Mouse (Mus musculus): ENCODE data around the gene Fkbp4.

Gene Fkbp4

DNA sequence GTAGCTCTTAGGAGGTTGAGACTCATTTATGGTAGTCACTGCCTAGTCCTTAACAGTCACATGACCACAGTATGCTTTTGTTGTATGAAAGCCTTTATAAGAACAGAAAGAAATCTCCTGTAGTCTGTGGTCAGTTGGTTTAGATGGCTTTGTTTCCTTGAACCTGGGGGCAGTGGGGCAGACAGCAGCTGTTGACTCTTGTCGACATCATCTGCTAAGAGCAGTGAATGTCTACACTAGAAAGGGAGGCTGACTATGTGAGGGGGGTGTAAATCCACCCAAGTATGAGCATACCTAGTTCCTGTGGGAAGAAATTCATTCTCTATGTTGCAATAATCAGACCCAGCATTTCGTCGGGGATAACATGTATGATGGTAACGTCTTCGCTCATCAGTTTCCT, 8.6 kb upstream of the Fkbp4 start:
- ChIA-PET POLR2A (interaction anchor here (0.8 to 5.9 kb wide), 23 partner anchors 11 to 165 kb away, joined by 3 to 126 read pairs (median 15); partner anchors contain the start of genes Itfg2 (in 3 of the 4) and Tulp3 (in 1 of the 4)), CTCF (interaction anchor here in 3 of 4 experiments (1.1 to 2.8 kb wide), 5 partner anchors 15 to 22 kb away, joined by 3 to 41 read pairs (median 7); no protein-coding TSS in a partner anchor)

DNA sequence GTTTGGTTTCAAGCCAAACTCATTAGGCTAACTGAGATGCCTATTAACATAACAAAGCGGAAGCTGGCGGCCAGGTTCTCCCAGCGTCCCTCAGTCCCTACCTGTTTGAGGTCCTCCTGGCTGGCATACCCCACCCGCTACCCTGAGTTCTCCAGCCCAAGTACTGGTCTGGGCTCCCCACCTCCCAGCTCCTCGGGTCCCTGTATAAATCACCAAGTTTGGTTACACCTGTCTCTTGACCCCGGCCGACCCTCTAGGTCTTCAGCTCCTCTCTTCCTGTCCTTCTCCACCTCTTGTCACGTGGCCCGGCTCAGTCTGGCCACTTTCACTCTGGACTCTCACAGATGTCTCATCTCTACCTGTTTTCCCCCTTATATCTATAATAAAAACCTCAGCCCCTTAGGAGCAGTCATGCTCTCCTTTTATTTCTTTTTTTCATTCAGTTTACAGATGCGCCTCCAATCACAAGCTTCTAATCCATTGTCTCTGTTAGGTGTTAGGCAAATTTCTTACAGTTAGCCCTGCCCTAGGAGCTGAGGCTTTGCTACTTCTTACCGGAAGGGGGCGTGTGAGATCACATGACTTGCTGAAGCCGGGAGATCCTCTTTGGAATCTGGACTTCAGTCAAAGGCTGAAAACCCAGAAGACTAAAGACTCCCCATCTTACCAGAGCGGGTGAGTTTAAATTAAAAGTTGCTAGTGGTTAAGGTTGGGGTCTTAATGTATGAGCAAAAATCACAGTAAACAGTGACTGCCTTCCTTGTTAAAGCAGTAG, 7.5 kb upstream of the Fkbp4 start:
- POLR2A ChIA-PET, result interaction anchor here (0.5 to 5.9 kb wide), 64 partner anchors 9 to 340 kb away, joined by 3 to 126 read pairs (median 6); partner anchors contain the start of genes Itfg2 (in 3 of the 4) and Tulp3 (in 2 of the 4)

DNA sequence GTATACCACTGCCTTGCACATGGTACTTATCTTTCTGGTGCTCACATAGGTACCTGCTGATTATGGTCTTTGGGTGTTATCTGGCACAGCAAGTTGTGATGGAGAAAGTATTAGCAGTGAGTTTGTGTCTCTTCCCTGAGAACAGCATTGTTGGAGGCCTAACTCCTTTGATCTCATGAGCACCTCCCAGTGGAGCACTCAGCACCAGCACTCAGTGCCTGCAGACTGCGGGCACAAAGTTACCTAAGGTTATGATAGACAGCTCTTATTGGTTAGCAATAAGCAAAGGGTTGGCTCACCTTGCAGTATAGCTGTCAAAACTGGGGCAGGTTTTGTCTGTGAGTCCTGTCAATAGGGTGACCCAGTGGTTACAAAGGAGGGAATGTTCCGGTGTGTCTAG, 1.8 kb upstream of the Fkbp4 start:
- POLR2A ChIA-PET, result interaction anchor here in 3 of 4 experiments (0.6 to 2.0 kb wide), 13 partner anchors 11 to 1663 kb away, joined by 3 to 14 read pairs (median 3); partner anchors contain the start of gene Itfg2 (in 2 of the 3)

More for the DNA sequence above, 7.5 kb upstream of the Fkbp4 start:
- CTCF ChIA-PET, result interaction anchor here (0.6 to 2.8 kb wide), 31 partner anchors 9 to 308 kb away, joined by 3 to 41 read pairs (median 5); partner anchors contain the start of gene Itfg2 (in 1 of the 4)

DNA sequence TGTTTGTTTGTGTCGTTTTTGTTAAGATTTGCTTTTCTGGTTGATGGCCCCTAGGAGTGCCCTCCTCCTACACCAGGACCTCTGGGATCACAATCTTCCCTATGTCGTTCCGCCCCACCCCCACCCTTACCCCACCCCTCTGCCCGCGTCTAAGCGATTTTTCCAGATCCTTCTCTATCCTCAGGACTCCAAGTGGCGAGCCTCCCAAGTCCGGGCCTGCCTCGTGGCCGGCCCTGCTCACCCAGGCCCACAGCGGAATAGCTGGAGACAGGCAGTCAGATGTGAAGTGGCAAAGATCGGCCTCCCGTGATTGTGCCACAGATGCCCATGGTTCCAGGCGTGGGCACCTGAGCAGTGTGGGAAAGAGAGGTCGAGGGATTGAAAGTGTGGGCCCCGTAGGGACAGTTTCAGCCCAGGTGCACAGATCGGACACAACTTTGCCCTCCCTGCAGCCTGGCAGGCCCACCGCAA, 429 bp upstream of the Fkbp4 start:
- ChIA-PET CTCF (no interaction called here), POLR2A (interaction anchor here in 3 of 4 experiments (0.5 to 2.0 kb wide), 8 partner anchors 10 to 217 kb away, joined by 3 to 14 read pairs (median 3); partner anchors contain the start of gene Itfg2 (in 1 of the 3))

More for the DNA sequence above, 1.8 kb upstream of the Fkbp4 start:
- CTCF ChIA-PET, result interaction anchor here in 1 of 4 experiments (0.7 kb wide), 1 partner anchor 26 kb away, joined by 3 read pairs; no protein-coding TSS in a partner anchor

DNA sequence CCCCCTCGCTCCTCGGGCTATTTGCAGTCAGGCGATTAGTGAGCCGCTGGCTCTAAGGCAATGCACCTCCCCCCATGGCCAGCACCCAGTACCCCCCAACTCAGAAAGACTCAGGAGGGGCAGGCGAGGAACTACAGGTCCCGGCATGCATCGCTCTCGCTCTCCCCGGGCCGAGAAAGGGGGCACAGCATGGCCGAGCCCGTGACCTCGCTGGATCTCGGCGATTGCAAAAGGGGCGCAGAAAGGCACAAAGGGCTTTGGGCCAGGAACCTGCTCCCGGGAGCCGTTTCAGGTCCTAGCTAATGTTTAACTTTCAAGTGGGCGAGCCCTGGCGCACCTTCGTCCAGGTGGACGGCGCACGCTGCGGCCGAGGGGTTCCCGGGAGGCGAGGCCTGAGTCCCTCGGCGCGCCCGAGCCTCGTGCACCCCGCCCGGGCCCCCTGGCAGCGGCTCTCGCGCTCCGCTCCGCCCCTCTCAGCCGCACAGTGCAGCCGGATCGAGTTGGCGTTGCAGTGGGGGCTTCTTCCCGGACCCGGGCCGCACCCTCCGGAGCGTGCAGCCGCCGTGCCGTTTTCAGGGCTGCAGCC, 653 bp downstream of the Fkbp4 start:
- CTCF ChIA-PET, result no interaction called here
- POLR2A ChIA-PET, result interaction anchor here in 1 of 4 experiments (0.6 kb wide), 1 partner anchor 12 kb away, joined by 3 read pairs; no protein-coding TSS in a partner anchor

DNA sequence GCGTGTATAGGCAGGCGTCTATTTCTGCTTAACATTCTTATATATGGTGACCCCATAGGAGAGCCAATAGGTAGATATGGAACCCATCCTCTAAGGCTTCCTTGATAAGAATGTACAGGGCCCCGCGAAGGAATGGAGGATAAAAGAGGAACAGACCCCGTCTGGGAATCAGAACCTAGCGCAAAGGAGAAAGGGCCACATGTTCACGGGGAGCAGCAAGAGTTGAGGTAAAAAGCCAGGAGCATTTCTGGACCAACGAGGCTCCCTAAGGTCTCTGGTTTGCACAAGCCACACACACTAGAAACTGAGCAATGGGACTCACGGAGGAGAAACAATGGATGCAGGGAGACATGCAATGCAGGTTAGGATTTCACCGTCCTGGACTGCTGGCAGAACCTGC, 1.2 kb downstream of the Fkbp4 start:
- CTCF ChIA-PET, result no interaction called here
- POLR2A ChIA-PET, result interaction anchor here in 2 of 4 experiments (1.0 to 5.8 kb wide), 7 partner anchors 8 to 40 kb away, joined by 3 to 69 read pairs (median 32); partner anchors contain the start of gene Itfg2 (in 2 of the 2)

DNA sequence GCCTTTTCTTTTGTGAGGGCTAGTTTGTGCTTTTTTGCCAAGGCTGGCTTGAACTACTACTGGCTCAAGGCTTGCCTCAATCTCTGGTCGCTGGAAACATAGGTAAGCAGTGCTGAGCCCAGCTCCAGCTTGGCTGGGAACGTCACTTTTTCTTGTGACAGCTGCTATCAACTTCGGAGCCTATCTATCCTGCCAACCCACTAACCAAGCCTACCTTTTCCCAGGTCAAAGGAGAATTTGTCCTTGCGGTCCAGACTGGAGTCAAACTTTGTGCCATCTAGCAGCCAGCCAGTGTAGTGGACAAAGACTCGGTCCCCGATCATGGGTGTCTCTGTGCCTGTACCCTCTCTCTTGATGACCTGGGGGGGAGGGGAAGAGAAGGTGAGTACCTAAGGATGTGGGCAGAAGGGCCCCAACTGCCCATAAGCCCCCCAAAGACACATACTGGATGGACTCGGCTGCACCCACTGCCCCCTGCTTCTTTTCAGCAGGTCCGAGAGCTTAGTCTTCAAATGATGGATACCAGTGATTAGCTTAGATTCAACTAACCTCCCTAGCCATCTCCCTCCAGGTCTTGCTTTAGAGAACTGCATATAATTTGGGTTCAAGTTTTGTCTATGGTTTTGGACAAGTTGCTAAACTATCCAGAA, 2.0 kb downstream of the Fkbp4 start:
- ChIA-PET POLR2A (interaction anchor here in 3 of 4 experiments (0.7 to 5.8 kb wide), 14 partner anchors 9 to 171 kb away, joined by 3 to 69 read pairs (median 4); partner anchors contain the start of gene Itfg2 (in 2 of the 3)), CTCF (interaction anchor here in 1 of 4 experiments (1.4 to 1.5 kb wide), 2 partner anchors 10 to 30 kb away, joined by 4 read pairs; no protein-coding TSS in a partner anchor)

DNA sequence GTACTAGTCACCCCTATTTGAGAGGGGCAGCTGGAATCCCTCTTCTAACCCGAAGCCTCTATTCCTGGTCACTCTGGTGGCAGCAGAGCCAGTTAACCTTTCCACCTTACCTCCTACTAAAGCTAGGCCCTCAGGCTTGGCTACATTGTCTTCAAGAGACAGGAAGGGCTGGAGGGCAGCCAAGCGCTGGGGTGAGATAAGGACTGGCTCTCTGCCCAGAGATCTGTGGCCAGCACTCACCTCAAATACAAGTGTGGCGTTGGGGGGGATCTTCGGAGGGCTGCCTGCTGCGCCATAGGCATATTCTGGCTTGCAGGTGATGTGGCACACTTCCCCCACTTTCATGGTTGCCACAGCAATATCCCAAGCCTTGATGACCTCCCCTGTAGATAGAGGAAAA, 3.0 kb downstream of the Fkbp4 start:
- CTCF ChIA-PET, result interaction anchor here in 1 of 4 experiments (1.4 to 2.5 kb wide), 3 partner anchors 11 to 44 kb away, joined by 4 to 10 read pairs (median 4); no protein-coding TSS in a partner anchor
- POLR2A ChIA-PET, result interaction anchor here in 3 of 4 experiments (0.8 to 5.8 kb wide), 20 partner anchors 10 to 271 kb away, joined by 3 to 69 read pairs (median 7); partner anchors contain the start of gene Itfg2 (in 3 of the 3)

DNA sequence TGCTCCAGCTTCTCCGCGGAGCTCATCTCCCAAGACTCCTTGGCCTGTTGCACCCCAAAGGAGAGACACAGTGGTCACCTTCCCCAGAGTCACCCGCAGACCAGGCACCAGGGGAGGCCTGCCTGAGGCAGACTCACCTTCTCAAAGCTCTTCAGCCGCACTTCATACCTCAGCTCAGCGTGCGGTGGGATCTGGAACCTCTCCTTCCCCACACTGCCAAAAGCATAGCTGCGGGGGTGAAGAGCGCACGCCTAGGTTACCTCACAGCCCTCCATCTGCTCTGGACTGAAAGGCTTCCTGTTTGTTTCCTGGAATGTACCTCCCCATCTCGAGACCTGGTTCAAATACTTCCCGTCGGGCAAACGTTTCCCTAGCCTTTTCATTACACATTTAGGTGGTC, 4.9 kb downstream of the Fkbp4 start:
- POLR2A ChIA-PET, result interaction anchor here (0.5 to 5.8 kb wide), 28 partner anchors 8 to 276 kb away, joined by 3 to 69 read pairs (median 6); partner anchors contain the start of gene Itfg2 (in 3 of the 4)

DNA sequence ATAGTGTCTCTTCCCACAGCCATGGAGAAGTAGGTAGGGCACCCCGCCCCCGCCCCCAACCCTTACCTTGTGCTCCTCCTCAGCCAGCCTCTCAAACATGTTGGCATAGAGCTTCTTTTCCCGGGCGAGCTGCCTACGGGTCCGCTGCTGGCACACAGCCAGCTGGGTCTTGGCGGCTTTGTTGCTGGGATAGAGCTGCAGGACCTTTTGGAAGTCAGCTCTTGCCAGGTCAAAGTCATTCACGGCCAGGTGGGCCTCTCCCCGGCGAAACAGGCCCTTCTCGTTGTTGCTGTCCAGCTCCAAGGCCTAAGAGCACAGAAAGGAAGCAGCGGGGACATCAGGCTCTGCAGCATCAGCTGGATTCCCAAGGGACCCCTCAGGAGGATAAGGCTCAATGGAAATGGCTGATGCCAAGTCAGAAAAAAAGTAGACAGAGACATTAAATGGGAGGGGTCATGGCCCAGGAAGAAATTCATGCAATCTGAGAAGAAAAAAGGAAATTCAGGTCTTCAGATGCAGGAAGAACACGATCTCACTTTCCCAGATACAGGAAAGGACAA, 6.0 kb downstream of the Fkbp4 start:
- CTCF ChIA-PET, result interaction anchor here in 3 of 4 experiments (0.5 to 1.4 kb wide), 5 partner anchors 14 to 73 kb away, joined by 3 to 7 read pairs (median 3); no protein-coding TSS in a partner anchor

More for the DNA sequence above, 4.9 kb downstream of the Fkbp4 start:
- CTCF ChIA-PET, result interaction anchor here in 2 of 4 experiments (1.0 to 2.5 kb wide), 6 partner anchors 12 to 46 kb away, joined by 3 to 10 read pairs (median 4); no protein-coding TSS in a partner anchor

DNA sequence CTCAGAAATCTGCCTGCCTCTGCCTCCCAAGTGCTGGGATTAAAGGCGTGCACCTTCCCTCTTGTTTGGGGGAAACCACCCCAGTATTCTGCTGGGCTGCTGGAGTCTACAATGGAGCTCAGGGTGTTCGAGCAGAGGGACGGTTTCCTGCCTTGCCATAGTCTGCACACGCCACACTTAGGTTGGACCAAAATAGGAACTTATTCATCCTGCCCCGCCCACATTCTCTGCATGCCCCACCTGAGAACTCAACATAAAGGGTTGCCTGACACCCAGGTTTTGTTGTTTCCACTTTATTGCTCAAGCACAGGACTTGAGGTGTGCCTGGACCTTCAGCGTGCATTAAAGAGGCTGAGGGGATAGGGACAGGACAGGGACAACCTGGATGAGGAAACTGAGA, 8.7 kb downstream of the Fkbp4 start:
- ChIA-PET POLR2A (interaction anchor here in 3 of 4 experiments (0.5 to 3.1 kb wide), 29 partner anchors 9 to 229 kb away, joined by 3 to 24 read pairs (median 4); no protein-coding TSS in a partner anchor), CTCF (interaction anchor here in 2 of 4 experiments (1.5 kb wide), 2 partner anchors 18 to 37 kb away, joined by 3 to 5 read pairs; no protein-coding TSS in a partner anchor)

More for the DNA sequence above, 6.0 kb downstream of the Fkbp4 start:
- POLR2A ChIA-PET, result interaction anchor here (0.5 to 5.8 kb wide), 23 partner anchors 7 to 232 kb away, joined by 3 to 69 read pairs (median 5); partner anchors contain the start of gene Itfg2 (in 2 of the 4)

DNA sequence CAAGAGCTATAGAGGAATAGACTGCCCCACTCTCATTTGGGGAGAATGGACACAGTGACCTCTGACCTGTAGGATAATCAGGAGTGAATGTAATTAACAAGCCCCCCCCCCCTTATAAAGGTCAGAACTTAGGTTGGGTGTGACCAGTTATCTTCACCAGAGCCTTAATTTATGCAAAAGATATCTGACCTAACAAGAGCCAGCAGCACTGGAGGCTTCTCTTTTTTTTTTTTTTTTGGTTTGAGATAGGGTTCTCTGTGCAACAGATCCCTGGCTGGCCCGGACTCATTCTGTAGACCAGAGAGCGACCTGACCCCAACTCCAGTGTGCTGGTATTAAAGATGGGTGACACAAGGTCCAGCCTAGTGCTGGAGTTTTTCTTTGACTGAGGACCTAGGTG, 9.2 kb downstream of the Fkbp4 start:
- CTCF ChIA-PET, result interaction anchor here in 1 of 4 experiments (1.5 kb wide), 1 partner anchor 18 kb away, joined by 5 read pairs; no protein-coding TSS in a partner anchor
- POLR2A ChIA-PET, result interaction anchor here (0.6 to 3.1 kb wide), 37 partner anchors 8 to 229 kb away, joined by 3 to 24 read pairs (median 3); no protein-coding TSS in a partner anchor

DNA sequence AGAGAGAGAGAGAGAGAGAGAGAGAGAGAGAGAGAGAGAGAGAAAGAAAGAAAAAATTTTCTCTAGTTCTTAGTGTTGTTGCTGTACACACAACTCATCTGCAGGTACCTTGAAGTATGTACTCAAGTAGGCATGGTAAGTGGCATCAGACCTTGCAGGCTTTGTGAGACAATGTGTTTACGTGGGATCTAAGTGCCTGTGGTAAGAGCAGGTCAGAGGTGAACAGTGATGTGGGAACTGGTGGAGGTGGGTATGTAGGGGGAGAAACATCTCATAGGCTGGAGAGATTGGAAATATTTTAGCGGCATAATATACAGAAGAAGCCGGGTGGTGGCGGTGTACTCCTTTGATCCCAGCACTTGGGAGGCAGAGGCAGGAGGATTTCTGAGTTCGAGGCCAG, 10.9 kb downstream of the Fkbp4 start:
- ChIA-PET CTCF (no interaction called here), POLR2A (interaction anchor here in 2 of 4 experiments (3.0 to 7.9 kb wide), 6 partner anchors 7 to 51 kb away, joined by 24 to 103 read pairs (median 43); no protein-coding TSS in a partner anchor)

DNA sequence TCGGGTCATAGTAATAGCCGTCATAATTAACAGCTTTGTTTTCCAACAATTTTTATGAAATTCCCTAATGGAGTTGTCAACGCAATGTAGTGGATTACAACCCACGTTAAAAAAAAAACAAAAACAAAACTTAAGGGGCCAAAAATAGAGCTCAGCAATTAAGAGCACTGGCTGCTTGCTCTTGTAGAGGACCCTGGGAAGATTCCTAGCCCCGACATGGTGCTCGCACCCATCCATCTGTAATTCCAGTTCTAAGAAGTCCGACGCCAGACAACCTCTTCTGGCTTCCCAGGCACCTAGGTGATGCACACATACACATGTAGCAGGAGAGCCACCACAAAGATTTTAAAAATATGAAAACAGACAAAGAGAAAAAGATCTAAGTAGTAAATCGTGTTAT, 13.4 kb downstream of the Fkbp4 start:
- CTCF ChIA-PET, result interaction anchor here (0.6 to 5.6 kb wide), 15 partner anchors 9 to 291 kb away, joined by 3 to 31 read pairs (median 4); no protein-coding TSS in a partner anchor
- POLR2A ChIA-PET, result interaction anchor here in 3 of 4 experiments (0.6 to 7.9 kb wide), 56 partner anchors 9 to 390 kb away, joined by 3 to 103 read pairs (median 5); partner anchors contain the start of genes Fkbp4 (in 1 of the 3) and Tulp3 (in 1 of the 3)

DNA sequence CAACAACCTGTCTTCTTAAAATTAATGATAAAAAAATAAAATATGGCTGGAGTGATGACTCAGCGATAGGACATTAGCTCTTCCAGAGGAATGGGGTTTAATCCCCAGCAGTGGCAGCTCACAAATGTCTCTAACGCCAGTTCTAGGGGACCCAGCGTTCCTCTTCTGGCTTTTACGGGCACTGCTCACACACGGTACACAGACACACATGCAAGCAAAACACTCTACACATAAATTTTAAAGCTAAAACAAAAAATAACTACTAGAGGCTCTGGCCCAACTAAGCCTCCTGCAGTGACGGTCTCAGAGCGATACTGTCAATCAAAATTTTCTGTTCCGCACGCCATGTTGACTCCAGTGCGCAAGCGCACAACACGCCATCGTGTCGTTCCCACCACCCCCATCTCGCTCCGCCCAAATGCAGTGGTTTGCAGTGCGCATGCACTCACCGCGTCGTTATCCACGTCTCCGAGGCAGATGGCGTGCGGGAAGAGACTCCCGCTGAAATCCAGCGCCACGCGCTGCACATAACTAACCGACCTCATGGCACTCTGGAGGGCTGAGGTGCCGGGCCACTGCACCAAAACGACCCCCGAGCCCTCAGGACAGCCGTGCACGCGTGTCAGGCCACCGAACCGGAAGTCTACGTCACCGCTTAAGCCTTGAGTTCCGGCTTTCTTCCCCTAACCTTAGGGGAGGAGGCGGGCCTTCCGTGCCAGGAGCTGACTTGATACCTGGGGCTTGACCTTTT, 14.0 kb downstream of the Fkbp4 start, which contains the start of gene Itfg2:
Itfg2 (minus strand) TSS at position 663 of the 751 bp plus-strand sequence.
- POLR2A ChIA-PET, result interaction anchor here (0.5 to 7.9 kb wide), 59 partner anchors 8 to 389 kb away, joined by 3 to 103 read pairs (median 5); partner anchors contain the start of genes Fkbp4 (in 1 of the 4) and Tulp3 (in 1 of the 4)
- CTCF ChIA-PET, result interaction anchor here in 3 of 4 experiments (0.6 to 5.6 kb wide), 12 partner anchors 9 to 245 kb away, joined by 3 to 31 read pairs (median 4); no protein-coding TSS in a partner anchor
